Mouse (Mus musculus) left cerebral cortex, adult 2 months (tissue): ENCODE measurements around the gene Tomm40l. TPM values are rescaled to one million over a fixed set of nuclear protein-coding genes. Genes with fewer than 3 reads are reported as not detected.

ENCODE experiments used
- DNase-seq, 2 experiments: peaks; one replicate each; pipeline ENCODE4 v3.0.0; 2021 to 2022; ENCODE audit warnings: low spot score in 2 of 2, mixed read lengths in 1 of 2; ENCODE audit errors: extremely low spot score in 1 of 2
- H3K27ac ChIP-seq: fragments of 200-600 bp; 2 replicates; pipeline ENCODE4 v1.8.1; 2022
- H3K4me3 ChIP-seq: fragments of 200-600 bp; 2 replicates; pipeline ENCODE4 v1.8.1; 2022
- CTCF ChIP-seq: fragments of 200-600 bp; IDR thresholded peaks from 2 replicates; pipeline ENCODE4 v1.8.1; 2022; ENCODE audit warnings: antibody characterized with exemption, mild to moderate bottlenecking, moderate library complexity
- intact Hi-C: fragments of 180-260 bp; cut with DNase I; formaldehyde crosslinking; loops from one replicate; pipeline ENCODE4 v1.15.1; 2025
- total RNA-seq, 2 experiments: library from RNA; stranded (reverse); gene quantifications; 2 replicates each; pipeline ENCODE4 v1.2.3; 2021

Tomm40l gene
- total RNA-seq, 2 experiments from 2014 or later: 86.4 to 91.2 TPM

GRCm38 (mm10) chr1:171221281-171222193 lies 777 bp downstream of the Tomm40l start:
- DNase-seq: peak; percentile 29 to 39
- no peak for TF ChIP-seq CTCF
- intact Hi-C loops: loop anchor here (1.0 to 2.0 kb wide), 6 partner anchors 26 to 111 kb away; partner anchors contain the start of genes Mpz and Sdhc
- peak overlapping the region; percentile 77 for H3K4me3 ChIP-seq
- peak overlapping the region; percentile 86 for H3K27ac ChIP-seq

- peak; percentile 93 for TF ChIP-seq CTCF
- DNase-seq: peak; percentile 87 to 91
- Histone ChIP-seq H3K4me3 (peak overlapping the region; percentile 77), H3K27ac (peak overlapping the region; percentile 86)
- intact Hi-C loops: loop anchor here (1.0 to 2.0 kb wide), 4 partner anchors 57 to 110 kb away; partner anchors contain the start of genes Mpz and Sdhc
Measured at GRCm38 (mm10) chr1:171220871-171221270, 1.4 kb downstream of the Tomm40l start.

- intact Hi-C loops: loop anchor here (2.0 kb wide), 1 partner anchor 58 kb away; no protein-coding TSS in a partner anchor
- Histone ChIP-seq H3K27ac (no peak overlapping the region), H3K4me3 (no peak overlapping the region)
- DNase-seq: no peak
- no peak for TF ChIP-seq CTCF
Measured at GRCm38 (mm10) chr1:171216241-171216955, 5.9 kb downstream of the Tomm40l start.

GRCm38 (mm10) chr1:171213801-171214496 lies 8.4 kb downstream of the Tomm40l start, which contains the start of gene Nr1i3:
Gene Nr1i3, plus strand, starts transcription at chr1:171213970.
- intact Hi-C loops: no loop called here
- TF ChIP-seq CTCF: no peak
- DNase-seq: no peak
- no peak within 1 kb of the TSS for H3K4me3 ChIP-seq
- H3K27ac ChIP-seq: no peak within 1 kb of the TSS

- Histone ChIP-seq H3K27ac (no peak overlapping the region), H3K4me3 (no peak overlapping the region)
- TF ChIP-seq CTCF: no peak
- DNase-seq: no peak
- intact Hi-C loops: no loop called here
Measured at GRCm38 (mm10) chr1:171212854-171213253, 9.5 kb downstream of the Tomm40l start.

- no peak overlapping the region for H3K4me3 ChIP-seq
- intact Hi-C loops: no loop called here
- TF ChIP-seq CTCF: no peak
- H3K27ac ChIP-seq: no peak overlapping the region
- no peak for DNase-seq
Measured at GRCm38 (mm10) chr1:171209409-171209808, 12.9 kb downstream of the Tomm40l start.

GRCm38 (mm10) chr1:171205704-171206493 lies 16.4 kb downstream of the Tomm40l start:
- no peak overlapping the region for H3K27ac ChIP-seq
- H3K4me3 ChIP-seq: no peak overlapping the region
- no peak for TF ChIP-seq CTCF
- no peak for DNase-seq
- intact Hi-C loops: no loop called here

GRCm38 (mm10) chr1:171204249-171204644 lies 18.1 kb downstream of the Tomm40l start:
- intact Hi-C loops: no loop called here
- Histone ChIP-seq H3K4me3 (no peak overlapping the region), H3K27ac (no peak overlapping the region)
- no peak for TF ChIP-seq CTCF
- no peak for DNase-seq

GRCm38 (mm10) chr1:171203471-171204248 lies 18.7 kb downstream of the Tomm40l start:
- DNase-seq: no peak
- Histone ChIP-seq H3K4me3 (no peak overlapping the region), H3K27ac (no peak overlapping the region)
- intact Hi-C loops: no loop called here
- no peak for TF ChIP-seq CTCF

- intact Hi-C loops: no loop called here
- no peak for TF ChIP-seq CTCF
- DNase-seq: no peak
- Histone ChIP-seq H3K4me3 (no peak overlapping the region), H3K27ac (no peak overlapping the region)
Measured at GRCm38 (mm10) chr1:171200769-171201168, 21.5 kb downstream of the Tomm40l start.
